In the genomic region with DNA sequence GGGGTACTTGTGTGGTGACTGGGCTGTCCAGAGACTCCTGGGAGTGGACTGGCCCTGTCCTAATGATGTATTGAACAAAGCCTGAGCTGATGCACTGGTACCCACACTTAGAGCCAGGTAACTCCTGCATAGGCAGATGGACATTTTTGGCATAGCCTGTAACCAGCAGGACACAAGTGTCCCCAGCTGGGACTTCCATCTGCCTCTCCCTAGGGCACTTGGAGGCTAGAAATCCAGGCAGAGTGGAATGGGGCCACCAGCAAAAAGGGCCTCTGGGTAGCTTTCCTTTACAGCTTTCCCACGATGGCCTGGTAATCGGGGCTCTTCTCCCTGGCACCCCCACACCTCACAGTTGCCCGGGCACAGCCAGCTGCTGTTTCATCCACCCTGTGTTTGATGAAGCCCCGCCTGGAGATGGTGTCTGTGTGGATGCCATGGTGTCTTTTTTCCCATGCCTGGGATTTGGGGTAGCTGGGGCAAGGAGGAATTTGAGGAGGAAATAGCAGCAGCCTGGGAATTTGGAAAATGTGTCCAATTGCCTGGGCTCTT, we compare ENCODE assay signal across 10 mouse cellular contexts. TPM values are rescaled to one million over a fixed set of nuclear protein-coding genes. Genes with fewer than 3 reads are reported as not detected.
DNase-seq lines count a peak whose midpoint lies in the region; ATAC-seq lines count a peak whose summit lies in the region.
"Had no signal": no experiment of that assay in that cellular context is flagged by ENCODE, and none has a peak within 500 bp of the region (broad histone marks: within the 10 kb centered on the region; RNA-seq: fewer than 3 reads in every experiment).

No protein-coding gene starts in this region.

- no peak overlapping the region for H3K4me2 ChIP-seq in heart, embryonic 13.5 days
- no peak overlapping the region for H3K4me2 ChIP-seq in midbrain, embryonic 14.5 days (ENCODE audit: low read length)
- H3K4me2 ChIP-seq in intestine, embryonic 15.5 days (replicated peaks), result no peak overlapping the region
- no peak overlapping the region for H3K4me2 ChIP-seq in stomach, embryonic 15.5 days

- no peaks in the 10 kb centered on the region for H3K27me3 ChIP-seq in heart, embryonic 13.5 days (replicated peaks)
- H3K27me3 ChIP-seq in midbrain, embryonic 10.5 days (ENCODE audit: low read depth, poor library complexity, severe bottlenecking), result peaks cover 15% of the 10 kb centered on the region
- H3K27me3 ChIP-seq in midbrain, embryonic 14.5 days (ENCODE audit: control insufficient read depth, insufficient read depth, low read length), result no peaks in the 10 kb centered on the region
- no peaks in the 10 kb centered on the region for H3K27me3 ChIP-seq in intestine, embryonic 15.5 days (replicated peaks)
- H3K27me3 ChIP-seq in stomach, embryonic 15.5 days (replicated peaks), result no peaks in the 10 kb centered on the region

- intact Hi-C loops in heart, postnatal 10 days (cut with DNase I), result no loop called here

- H3K4me3 ChIP-seq in heart, embryonic 13.5 days, result no peak overlapping the region
- no peak overlapping the region for H3K4me3 ChIP-seq in midbrain, embryonic 10.5 days
- H3K4me3 ChIP-seq in midbrain, embryonic 14.5 days (replicated peaks; ENCODE audit: low read depth, low read length), result no peak overlapping the region
- no peak overlapping the region for H3K4me3 ChIP-seq in intestine, embryonic 15.5 days (replicated peaks)
- H3K4me3 ChIP-seq in stomach, embryonic 15.5 days (replicated peaks), result no peak overlapping the region
- H3K4me3 ChIP-seq: megakaryocyte, embryonic 14.5 days had no signal

- 0 out of 2 replicates have a peak overlapping the region, but pooled peaks have one; percentile 20 for H3K9ac ChIP-seq in heart, embryonic 13.5 days
- H3K9ac ChIP-seq in midbrain, embryonic 14.5 days (replicated peaks; ENCODE audit: low read length), result no peak overlapping the region
- H3K9ac ChIP-seq in intestine, embryonic 15.5 days, result peak overlapping the region; percentile 8; the same call in 1 of the 2 replicates
- no peak overlapping the region for H3K9ac ChIP-seq in stomach, embryonic 15.5 days

- WGBS in heart, embryonic 13.5 days, result 60% methylated on average over 4 of the region's 4 CpGs
- 74% methylated on average over 4 of the region's 4 CpGs for WGBS in midbrain, embryonic 10.5 days
- 72% methylated on average over 4 of the region's 4 CpGs for WGBS in midbrain, embryonic 14.5 days
- 42% methylated on average over 4 of the region's 4 CpGs for WGBS in intestine, embryonic 15.5 days
- 50% methylated on average over 4 of the region's 4 CpGs for WGBS in stomach, embryonic 15.5 days

- H3K36me3 ChIP-seq in heart, embryonic 13.5 days, result no peaks in the 10 kb centered on the region
- no peaks in the 10 kb centered on the region for H3K36me3 ChIP-seq in midbrain, embryonic 10.5 days
- H3K36me3 ChIP-seq in midbrain, embryonic 14.5 days (ENCODE audit: control insufficient read depth, insufficient read depth, low read length), result no peaks in the 10 kb centered on the region
- no peaks in the 10 kb centered on the region for H3K36me3 ChIP-seq in intestine, embryonic 15.5 days
- H3K36me3 ChIP-seq in stomach, embryonic 15.5 days, result no peaks in the 10 kb centered on the region

- peak overlapping the region; percentile 52 for H3K27ac ChIP-seq in heart, embryonic 13.5 days (replicated peaks)
- peak overlapping the region; percentile 81 for H3K27ac ChIP-seq in midbrain, embryonic 10.5 days (replicated peaks)
- no peak overlapping the region for H3K27ac ChIP-seq in midbrain, embryonic 14.5 days (replicated peaks; ENCODE audit: low read depth, low read length)
- H3K27ac ChIP-seq in intestine, embryonic 15.5 days, result peak overlapping the region; percentile 83
- peak overlapping the region; percentile 70 for H3K27ac ChIP-seq in stomach, embryonic 15.5 days

- ATAC-seq in heart, embryonic 13.5 days (ENCODE audit: extremely low read depth, insufficient number of reproducible peaks, low FRiP score, low TSS enrichment), result no peak
- no peak for ATAC-seq in midbrain, embryonic 14.5 days (ENCODE audit: low FRiP score, low TSS enrichment)
- ATAC-seq in intestine, embryonic 15.5 days, result no peak
- ATAC-seq in stomach, embryonic 15.5 days (ENCODE audit: insufficient read depth, low FRiP score, low read depth), result no peak

- DNase-seq in heart, postnatal 10 days, result no peak
- no peak for DNase-seq in midbrain, embryonic 10.5 days (ENCODE audit: low spot score)
- no peak for DNase-seq in midbrain, embryonic 14.5 days
- DNase-seq in kidney, postnatal 25 days, result no peak
- DNase-seq in gastrocnemius, postnatal 4 days (ENCODE audit: low spot score in 2 of 2), result no peak
- DNase-seq: heart, postnatal 4 days had no signal

- H3K9me3 ChIP-seq in heart, embryonic 13.5 days, result no peaks in the 10 kb centered on the region
- no peaks in the 10 kb centered on the region for H3K9me3 ChIP-seq in midbrain, embryonic 10.5 days (replicated peaks)
- no peaks in the 10 kb centered on the region for H3K9me3 ChIP-seq in midbrain, embryonic 14.5 days (ENCODE audit: control insufficient read depth, low read length)
- H3K9me3 ChIP-seq in intestine, embryonic 15.5 days, result no peaks in the 10 kb centered on the region
- H3K9me3 ChIP-seq in stomach, embryonic 15.5 days, result no peaks in the 10 kb centered on the region
- H3K9me3 ChIP-seq: megakaryocyte, embryonic 14.5 days had no signal

- peaks cover 80% of the 10 kb centered on the region for H3K4me1 ChIP-seq in heart, embryonic 13.5 days
- H3K4me1 ChIP-seq in midbrain, embryonic 10.5 days, result peaks cover 82% of the 10 kb centered on the region
- peaks cover 11% of the 10 kb centered on the region; the same call in 1 of the 2 replicates for H3K4me1 ChIP-seq in midbrain, embryonic 14.5 days (ENCODE audit: control insufficient read depth, insufficient read depth, low read length)
- H3K4me1 ChIP-seq in intestine, embryonic 15.5 days (replicated peaks), result peaks cover 73% of the 10 kb centered on the region
- H3K4me1 ChIP-seq in stomach, embryonic 15.5 days, result peaks cover 61% of the 10 kb centered on the region

RNA-seq across cellular contexts. Expression of gene Mrpl23, which starts 29.4 kb away (rescaled TPM):
- polyA plus RNA-seq in heart, embryonic 13.5 days (2015; fragmentation: Nextera tagmentation; extraction: Ambion mirVana), result 15.6 and 17.7 TPM in 2 replicates
- total RNA-seq in heart, postnatal 10 days (2021), result 10 to 100 TPM in 1 of 2 experiments, 1 to 10 TPM in 1; 4.1 to 19.3 TPM
- 15.8 and 20.3 TPM in 2 replicates for polyA plus RNA-seq in midbrain, embryonic 10.5 days (2016; fragmentation: Nextera tagmentation; extraction: Ambion mirVana)
- polyA plus RNA-seq in midbrain, embryonic 14.5 days (2014; fragmentation: Nextera tagmentation; extraction: Ambion mirVana), result 11.9 and 23.9 TPM in 2 replicates
- 44.9 and 57.4 TPM in 2 replicates for polyA plus RNA-seq in intestine, embryonic 15.5 days (2015; fragmentation: Nextera tagmentation; extraction: Ambion mirVana)
- 21.9 and 26.2 TPM in 2 replicates for polyA plus RNA-seq in stomach, embryonic 15.5 days (2015; fragmentation: Nextera tagmentation; extraction: Ambion mirVana)
- total RNA-seq in gastrocnemius, postnatal 4 days (2021), result 1 to 10 TPM; 6.3 to 9.4 TPM

Comparison
In these comparisons a context has a peak if more than half of its experiments do, and no peak if none do; other contexts are left out.
1. H3K9ac ChIP-seq: peak in heart, embryonic 13.5 days (single experiment) and intestine, embryonic 15.5 days (single experiment); none in midbrain, embryonic 14.5 days (single experiment) and stomach, embryonic 15.5 days (single experiment).